Mouse (Mus musculus) CH12.LX (cell line): Measurements from ENCODE around the gene Ski. TPM values are rescaled to one million over a fixed set of nuclear protein-coding genes. Genes with fewer than 3 reads are reported as not detected.

Experiments used
- DNase-seq: peaks from one replicate; pipeline ENCODE4 v3.0.0-alpha.2; 2013; ENCODE audit errors: extremely low read depth
- H3K27ac ChIP-seq: 2 replicates; pipeline ENCODE4 v1.5.1; 2012; ENCODE audit warnings: low read depth, mild to moderate bottlenecking, control low read depth, moderate library complexity; ENCODE audit not compliant: insufficient read depth
- H3K27me3 ChIP-seq: replicated peaks from 2 replicates; pipeline ENCODE3; 2012; ENCODE audit warnings: inconsistent platforms
- H3K36me3 ChIP-seq, 2 experiments: replicated peaks in 1 of 2; 2 replicates each; pipeline versions ENCODE3 to v1.6.1; 2012; ENCODE audit warnings: inconsistent platforms in 1 of 2, low read length in 1 of 2, mild to moderate bottlenecking in 1 of 2, mixed read lengths in 1 of 2, moderate library complexity in 1 of 2; ENCODE audit not compliant: control insufficient read depth in 1 of 2, insufficient read depth in 1 of 2
- H3K4me1 ChIP-seq, 2 experiments: 2 replicates each; pipeline ENCODE4 v1.6.1; 2012; ENCODE audit warnings: inconsistent platforms in 1 of 2, moderate library complexity in 1 of 2; ENCODE audit not compliant: insufficient read depth in 2 of 2, control insufficient read depth in 1 of 2
- H3K4me2 ChIP-seq: 2 replicates; pipeline ENCODE4 v1.6.1; 2012; ENCODE audit warnings: low read depth, mild to moderate bottlenecking, control low read depth; ENCODE audit not compliant: poor library complexity, insufficient read depth, severe bottlenecking
- H3K4me3 ChIP-seq, 3 experiments: fragments of 150-350 bp in 1 of 3; sonication (generic) in 1 of 3; replicated peaks in 1 of 3; 2 replicates each; pipeline versions ENCODE3 to v1.5.1; 2011 to 2012; ENCODE audit warnings: low read depth in 2 of 3, low read length in 2 of 3, mild to moderate bottlenecking in 2 of 3, moderate library complexity in 2 of 3, control low read depth in 1 of 3, improper control_type of control experiment in 1 of 3, inconsistent platforms in 1 of 3, mixed read lengths in 1 of 3; ENCODE audit not compliant: poor library complexity in 1 of 3
- H3K79me2 ChIP-seq: replicated peaks from 2 replicates; pipeline ENCODE4 v1.6.1; 2012; ENCODE audit warnings: mild to moderate bottlenecking, moderate library complexity; ENCODE audit not compliant: control insufficient read depth, poor library complexity, insufficient read depth, severe bottlenecking; ENCODE audit errors: extremely low read depth
- H3K9ac ChIP-seq: 2 replicates; pipeline ENCODE4 v1.6.1; 2012; ENCODE audit warnings: low read depth, mild to moderate bottlenecking, control low read depth, moderate library complexity; ENCODE audit not compliant: insufficient read depth
- H3K9me3 ChIP-seq: replicated peaks from 2 replicates; pipeline ENCODE3; 2012; ENCODE audit warnings: low read length, inconsistent platforms, mixed read lengths
- CHD1 ChIP-seq: IDR thresholded peaks from 2 replicates; pipeline ENCODE4 v1.6.1; 2012; ENCODE audit warnings: low read depth, low read length, improper control_type of control experiment, inconsistent platforms
- EP300 ChIP-seq: IDR thresholded peaks from 2 replicates; pipeline ENCODE4 v1.6.1; 2011; ENCODE audit warnings: low read length, improper control_type of control experiment
- ETS1 ChIP-seq: conservative IDR thresholded peaks from 2 replicates; pipeline ENCODE4 v1.6.1; 2012; ENCODE audit warnings: low read depth, mild to moderate bottlenecking, inconsistent platforms, low read length, improper control_type of control experiment, moderate library complexity
- GABPA ChIP-seq: IDR thresholded peaks from 2 replicates; pipeline ENCODE4 v1.6.1; 2012; ENCODE audit warnings: low read depth, low read length, improper control_type of control experiment, inconsistent platforms; ENCODE audit not compliant: insufficient replicate concordance
- JUN ChIP-seq: IDR thresholded peaks from 2 replicates; pipeline ENCODE4 v1.6.1; 2011; ENCODE audit warnings: low read depth, mild to moderate bottlenecking, low read length, improper control_type of control experiment, moderate library complexity; ENCODE audit not compliant: insufficient read depth
- MAFK ChIP-seq: IDR thresholded peaks from 2 replicates; pipeline ENCODE4 v1.6.1; 2011; ENCODE audit warnings: low read length, improper control_type of control experiment; ENCODE audit not compliant: insufficient replicate concordance
- MAZ ChIP-seq: IDR thresholded peaks from 2 replicates; pipeline ENCODE4 v1.6.1; 2012; ENCODE audit warnings: low read depth, mild to moderate bottlenecking, inconsistent platforms, low read length, improper control_type of control experiment, moderate library complexity
- MEF2A ChIP-seq: IDR thresholded peaks from 2 replicates; pipeline ENCODE4 v1.6.1; 2014; ENCODE audit warnings: low read depth, mild to moderate bottlenecking, inconsistent platforms, low read length, improper control_type of control experiment, borderline replicate concordance
- MXI1 ChIP-seq: IDR thresholded peaks from 2 replicates; pipeline ENCODE4 v1.6.1; 2011; ENCODE audit warnings: mild to moderate bottlenecking, low read depth, low read length, improper control_type of control experiment
- NELFE ChIP-seq: IDR thresholded peaks from 2 replicates; pipeline ENCODE4 v1.6.1; 2011; ENCODE audit warnings: low read depth, low read length, improper control_type of control experiment
- PAX5 ChIP-seq: IDR thresholded peaks from 2 replicates; pipeline ENCODE4 v1.6.1; 2012; ENCODE audit warnings: low read length, inconsistent platforms, mixed read lengths
- POLR2AphosphoS2 ChIP-seq: IDR thresholded peaks from 2 replicates; pipeline ENCODE4 v1.6.1; 2011; ENCODE audit warnings: low read depth, low read length, improper control_type of control experiment
- SIN3A ChIP-seq: IDR thresholded peaks from 2 replicates; pipeline ENCODE4 v1.6.1; 2012; ENCODE audit warnings: low read length, improper control_type of control experiment, inconsistent platforms
- TBP ChIP-seq: conservative IDR thresholded peaks from 2 replicates; pipeline ENCODE4 v1.6.1; 2011; ENCODE audit warnings: low read depth, low read length, improper control_type of control experiment
- UBTF ChIP-seq: IDR thresholded peaks from 2 replicates; pipeline ENCODE4 v1.6.1; 2012; ENCODE audit warnings: low read depth, mild to moderate bottlenecking, inconsistent platforms, low read length, improper control_type of control experiment, moderate library complexity
- USF1 ChIP-seq: IDR thresholded peaks from 2 replicates; pipeline ENCODE4 v1.6.1; 2014; ENCODE audit warnings: low read depth, mild to moderate bottlenecking, inconsistent platforms, low read length, improper control_type of control experiment
- USF2 ChIP-seq: conservative IDR thresholded peaks from 2 replicates; pipeline ENCODE4 v1.6.1; 2011; ENCODE audit warnings: low read depth, low read length, improper control_type of control experiment
- ZC3H11A ChIP-seq: IDR thresholded peaks from 2 replicates; pipeline ENCODE4 v1.6.1; 2012; ENCODE audit warnings: low read depth, mild to moderate bottlenecking, inconsistent platforms, low read length, improper control_type of control experiment
- ZKSCAN1 ChIP-seq: IDR thresholded peaks from 2 replicates; pipeline ENCODE4 v1.6.1; 2012; ENCODE audit warnings: low read depth, inconsistent platforms, low read length, improper control_type of control experiment, borderline replicate concordance
- dilution Hi-C: fragments of 300-500 bp; cut with MboI; formaldehyde crosslinking; loops from 2 replicates; pipeline ENCODE4 v1.14.3; 2020; ENCODE audit warnings: low sequenced_read_pairs; ENCODE audit not compliant: extremely low pct_unique_long_range_greater_than_20kb, extremely low pct_ligation_motif_present
- in situ Hi-C: fragments of 300-500 bp; cut with MboI; formaldehyde crosslinking; loops from 3 replicates; pipeline ENCODE4 v1.14.3; 2019; ENCODE audit warnings: low sequenced_read_pairs, low pct_ligation_motif_present, low pct_unique_long_range_greater_than_20kb, mixed read lengths
- polyA plus RNA-seq: library from polyadenylated mRNA; unstranded; fragments of >175 nt; gene quantifications from 2 replicates; pipeline ENCODE4 v1.2.1, GENCODE M21; 2012; ENCODE audit warnings: low read depth; ENCODE audit not compliant: insufficient read length
- total RNA-seq, 2 experiments: library from RNA; depleted of rRNA; stranded (reverse); fragments of 300-350 nt in 1 of 2; fragments of >200 nt in 1 of 2; gene quantifications; 2 replicates each; pipeline ENCODE4 v1.2.3; 2012 to 2014

The Ski gene
- total and polyA plus RNA-seq, 3 experiments, result 4.1 to 17.9 (median 10.1) TPM

DNA sequence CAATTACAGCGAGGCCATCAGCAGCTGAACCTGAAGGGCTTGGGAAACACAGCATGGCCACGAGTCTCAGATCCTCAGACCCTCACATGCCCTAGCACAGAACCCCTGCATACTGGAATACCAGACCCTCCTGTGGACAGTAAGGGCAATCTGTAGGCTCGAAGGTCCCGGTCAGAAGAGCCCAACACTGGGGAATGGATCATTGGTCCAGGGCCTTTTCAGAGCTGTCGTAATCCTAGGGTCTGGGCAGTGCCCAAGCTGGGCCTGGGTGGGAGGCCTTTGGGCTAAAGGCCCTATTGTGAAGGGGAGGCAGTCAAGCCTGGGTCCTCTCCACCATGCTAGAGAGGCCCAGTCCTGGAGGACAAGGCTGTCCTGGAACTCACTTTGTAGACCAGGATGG lies 79.6 kb downstream of the Ski start:
- no peak for TF ChIP-seq USF1
- TF ChIP-seq MAFK, result no peak
- no peak for TF ChIP-seq MXI1

DNA sequence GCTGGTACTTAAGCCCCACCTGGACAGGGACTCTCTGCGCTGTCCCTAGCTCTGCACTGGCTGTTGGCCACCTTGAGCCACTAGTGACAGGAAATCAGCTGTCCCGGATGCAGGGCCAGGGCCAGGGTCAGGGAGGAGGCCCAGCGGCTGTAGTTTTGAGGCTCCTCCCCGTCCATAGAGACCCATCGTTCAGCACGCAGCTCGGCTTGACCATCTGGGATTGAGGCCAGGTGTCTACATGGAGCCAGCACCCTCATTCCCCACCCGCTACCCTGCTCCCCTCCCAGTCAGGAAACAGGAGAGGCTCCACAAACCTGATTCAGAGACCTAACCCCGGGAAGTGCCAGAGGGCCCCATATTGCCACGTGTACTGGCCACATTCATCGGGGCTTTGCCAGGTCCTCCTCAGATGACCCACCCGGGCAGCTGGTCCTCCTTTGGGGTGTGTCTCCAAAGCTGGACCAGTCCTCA lies 81.6 kb downstream of the Ski start:
- in situ Hi-C loops, result no loop called here
- Histone ChIP-seq H3K9me3 (no peaks in the 10 kb centered on the region), H3K4me1 (peaks cover 18 to 23% of the 10 kb centered on the region in 2 experiments), H3K4me3 (no peak overlapping the region), H3K9ac (no peak overlapping the region), H3K79me2 (no peaks in the 10 kb centered on the region), H3K27me3 (no peaks in the 10 kb centered on the region), H3K4me2 (no peak overlapping the region), H3K36me3 (peaks cover 0 to 1% of the 10 kb centered on the region in 2 experiments), H3K27ac (no peak overlapping the region)
- dilution Hi-C loops, result no loop called here
- no peak for DNase-seq
- TF ChIP-seq MAZ (no peak), ETS1 (no peak), ZC3H11A (no peak), EP300 (no peak), MAFK (no peak), SIN3A (no peak), USF1 (no peak), MEF2A (no peak), CHD1 (no peak), TBP (no peak), ZKSCAN1 (no peak), JUN (no peak), USF2 (no peak), GABPA (no peak), NELFE (no peak), POLR2AphosphoS2 (no peak), PAX5 (no peak), UBTF (no peak)

More for the DNA sequence above, 79.6 kb downstream of the Ski start:
- no peak overlapping the region for H3K9ac ChIP-seq
- in situ Hi-C loops, result no loop called here
- H3K27ac ChIP-seq, result no peak overlapping the region
- H3K4me3 ChIP-seq, result no peak overlapping the region
- no peaks in the 10 kb centered on the region for H3K27me3 ChIP-seq
- DNase-seq, result no peak
- H3K4me2 ChIP-seq, result no peak overlapping the region
- no peaks in the 10 kb centered on the region for H3K36me3 ChIP-seq
- peaks cover 9 to 22% of the 10 kb centered on the region in 2 experiments for H3K4me1 ChIP-seq
- no peaks in the 10 kb centered on the region for H3K9me3 ChIP-seq
- dilution Hi-C loops, result no loop called here
- H3K79me2 ChIP-seq, result no peaks in the 10 kb centered on the region
